Comparison of ENCODE assay signal across 8 mouse cellular contexts in genomic region chr7:16845072-16845819, GRCm38 (mm10). TPM values are rescaled to one million over a fixed set of nuclear protein-coding genes. Genes with fewer than 3 reads are reported as not detected.
DNase-seq lines count a peak whose midpoint lies in the region; ATAC-seq and TF ChIP-seq lines count a peak whose summit lies in the region.

No protein-coding gene starts in this region.

- H3K27ac ChIP-seq in ES-Bruce4 (ENCODE audit: insufficient read depth, low read length) = no peak overlapping the region
- H3K27ac ChIP-seq in embryonic facial prominence, embryonic 13.5 days = peak overlapping the region; percentile 82

- H3K27me3 ChIP-seq in ES-Bruce4 (ENCODE audit: control insufficient read depth, insufficient read depth, low read length, poor library complexity, severe bottlenecking) = no peaks in the 10 kb centered on the region
- H3K27me3 ChIP-seq in embryonic facial prominence, embryonic 13.5 days = no peaks in the 10 kb centered on the region

- no peak for TF ChIP-seq POLR2A in ES-Bruce4 (IDR thresholded peaks at IDR 0.05; ENCODE audit: insufficient read depth, low read length)

- TF ChIP-seq CTCF in ES-Bruce4 (IDR thresholded peaks at IDR 0.05; ENCODE audit: low read depth, low read length) = no peak

- no peak for TF ChIP-seq EP300 in ES-Bruce4 (IDR thresholded peaks at IDR 0.05; ENCODE audit: insufficient read depth, low read depth, low read length)

- ATAC-seq in embryonic facial prominence, embryonic 13.5 days (ENCODE audit: insufficient number of reproducible peaks, insufficient read depth, low FRiP score, low TSS enrichment, low read depth) = no peak
- 0 out of 2 replicates have a peak, but pooled peaks have one; percentile 2 for ATAC-seq in megakaryocyte progenitor cell, adult 5-6 weeks (replicated peaks; ENCODE audit: poor library complexity)

- no peaks in the 10 kb centered on the region for H3K9me3 ChIP-seq in ES-Bruce4 (replicated peaks; ENCODE audit: control insufficient read depth, insufficient read depth, low read length, poor library complexity, severe bottlenecking)
- no peaks in the 10 kb centered on the region for H3K9me3 ChIP-seq in embryonic facial prominence, embryonic 13.5 days

- intact Hi-C loops in heart, postnatal 14 days (cut with DNase I) = no loop called here

- WGBS in embryonic facial prominence, embryonic 13.5 days = 30% methylated on average over 14 of the region's 14 CpGs

- peak; percentile 55 to 58 for DNase-seq in heart, postnatal 14 days
- peak; percentile 69 to 77 for DNase-seq in kidney, postnatal 25 days
- DNase-seq in testis, postnatal 10 days (ENCODE audit: low spot score) = peak; percentile 43
- DNase-seq in cerebellum, adult 11-12 months = no peak
- no peak for DNase-seq in layer of hippocampus, adult 11-12 months (ENCODE audit: low spot score)

- H3K4me3 ChIP-seq in ES-Bruce4 (ENCODE audit: low read depth, low read length) = peak overlapping the region; percentile 65
- peak overlapping the region; percentile 63 for H3K4me3 ChIP-seq in embryonic facial prominence, embryonic 13.5 days

- H3K9ac ChIP-seq in ES-Bruce4 (ENCODE audit: low read depth, poor library complexity, severe bottlenecking) = 0 out of 2 replicates have a peak overlapping the region, but pooled peaks have one; percentile 10
- H3K9ac ChIP-seq in embryonic facial prominence, embryonic 13.5 days = peak overlapping the region; percentile 63

- H3K4me1 ChIP-seq in ES-Bruce4 (ENCODE audit: control insufficient read depth, insufficient read depth, low read length) = peaks cover 2% of the 10 kb centered on the region
- H3K4me1 ChIP-seq in embryonic facial prominence, embryonic 13.5 days = peaks cover 35% of the 10 kb centered on the region

- no peaks in the 10 kb centered on the region for H3K36me3 ChIP-seq in ES-Bruce4 (ENCODE audit: control insufficient read depth, insufficient read depth, low read length, poor library complexity, severe bottlenecking)
- H3K36me3 ChIP-seq in embryonic facial prominence, embryonic 13.5 days = peaks cover 32% of the 10 kb centered on the region

- peak overlapping the region; percentile 94 for H3K4me2 ChIP-seq in embryonic facial prominence, embryonic 13.5 days

RNA-seq across cellular contexts. Expression of gene Prkd2, which starts 2.5 kb away (rescaled TPM):
- 18.4 and 18.5 TPM in 2 replicates for polyA plus RNA-seq in ES-Bruce4 (2011; ENCODE audit: insufficient read depth, insufficient read length, low read depth, missing spikeins)
- polyA plus RNA-seq in embryonic facial prominence, embryonic 13.5 days (2015; fragmentation: Nextera tagmentation; extraction: Ambion mirVana) = 20.5 and 20.8 TPM in 2 replicates
- 10 to 100 TPM; 35.3 to 35.9 TPM for total RNA-seq in heart, postnatal 14 days (2021)
- total RNA-seq in megakaryocyte progenitor cell, adult 5-6 weeks (2015) = 6.2 and 8.8 TPM in 2 replicates
- 6.0 and 8.8 TPM in 2 replicates for total RNA-seq in megakaryocyte progenitor cell, adult 5-6 weeks (2017)

RNA-seq across cellular contexts. Expression of gene Fkrp, which starts 28.7 kb away (rescaled TPM):
- 14.7 and 17.4 TPM in 2 replicates for polyA plus RNA-seq in ES-Bruce4 (2011; ENCODE audit: insufficient read depth, insufficient read length, low read depth, missing spikeins)
- polyA plus RNA-seq in embryonic facial prominence, embryonic 13.5 days (2015; fragmentation: Nextera tagmentation; extraction: Ambion mirVana) = 26.8 and 30.5 TPM in 2 replicates
- 10 to 100 TPM; 42.8 to 45.5 TPM for total RNA-seq in heart, postnatal 14 days (2021)
- 11.5 and 13.1 TPM in 2 replicates for total RNA-seq in megakaryocyte progenitor cell, adult 5-6 weeks (2015)
- total RNA-seq in megakaryocyte progenitor cell, adult 5-6 weeks (2017) = 9.8 and 14.3 TPM in 2 replicates

RNA-seq across cellular contexts. Expression of gene Strn4, which starts 29.6 kb away (rescaled TPM):
- 53.5 and 55.5 TPM in 2 replicates for polyA plus RNA-seq in ES-Bruce4 (2011; ENCODE audit: insufficient read depth, insufficient read length, low read depth, missing spikeins)
- polyA plus RNA-seq in embryonic facial prominence, embryonic 13.5 days (2015; fragmentation: Nextera tagmentation; extraction: Ambion mirVana) = 122 and 124 TPM in 2 replicates
- 10 to 100 TPM; 65.3 to 69.1 TPM for total RNA-seq in heart, postnatal 14 days (2021)
- total RNA-seq in megakaryocyte progenitor cell, adult 5-6 weeks (2015) = 28.2 and 39.0 TPM in 2 replicates
- 40.0 and 43.5 TPM in 2 replicates for total RNA-seq in megakaryocyte progenitor cell, adult 5-6 weeks (2017)

RNA-seq across cellular contexts. Expression of gene Dact3, which starts 29.9 kb away (rescaled TPM):
- polyA plus RNA-seq in ES-Bruce4 (2011; ENCODE audit: insufficient read depth, insufficient read length, low read depth, missing spikeins) = 19.2 and 20.8 TPM in 2 replicates
- 4.9 TPM in 2 replicates for polyA plus RNA-seq in embryonic facial prominence, embryonic 13.5 days (2015; fragmentation: Nextera tagmentation; extraction: Ambion mirVana)
- total RNA-seq in heart, postnatal 14 days (2021) = 10 to 100 TPM; 18.6 to 19.0 TPM
- not detected in 2 replicates for total RNA-seq in megakaryocyte progenitor cell, adult 5-6 weeks (2015)
- 0.04 and 0.17 TPM in 2 replicates for total RNA-seq in megakaryocyte progenitor cell, adult 5-6 weeks (2017)

RNA-seq across cellular contexts. Expression of gene Gng8, which starts 46.3 kb away (rescaled TPM):
- polyA plus RNA-seq in ES-Bruce4 (2011; ENCODE audit: insufficient read depth, insufficient read length, low read depth, missing spikeins) = 4.5 and 4.6 TPM in 2 replicates
- polyA plus RNA-seq in embryonic facial prominence, embryonic 13.5 days (2015; fragmentation: Nextera tagmentation; extraction: Ambion mirVana) = 19.9 and 32.0 TPM in 2 replicates
- under 1 TPM; 0.81 to 0.98 TPM for total RNA-seq in heart, postnatal 14 days (2021)
- not detected in 2 replicates for total RNA-seq in megakaryocyte progenitor cell, adult 5-6 weeks (2015)
- not detected in 2 replicates for total RNA-seq in megakaryocyte progenitor cell, adult 5-6 weeks (2017)

Comparison
In these comparisons a context has a peak if more than half of its experiments do, and no peak if none do; other contexts are left out.
1. DNase-seq: peak in heart, postnatal 14 days (2 of 2), kidney, postnatal 25 days (2 of 2) and testis, postnatal 10 days (single experiment); none in cerebellum, adult 11-12 months (single experiment) and layer of hippocampus, adult 11-12 months (single experiment).